Mouse (Mus musculus): ENCODE measurements around the gene Mtmr10. TPM values are rescaled to one million over a fixed set of nuclear protein-coding genes. Genes with fewer than 3 reads are reported as not detected.

The Mtmr10 gene
- 11.2 and 11.9 TPM in 2 replicates for polyA plus RNA-seq (2015; fragmentation: Nextera tagmentation; extraction: Ambion mirVana)

- under 1% methylated on average over 59 of the region's 77 CpGs for WGBS
- H3K4me1 ChIP-seq (replicated peaks; ENCODE audit: control insufficient read depth, insufficient read depth, low read length) = no peaks in the 10 kb centered on the region
- H3K4me3 ChIP-seq (ENCODE audit: low read length) = peak within 1 kb of the TSS; percentile 92
- peak within 1 kb of the TSS; percentile 94 for H3K9ac ChIP-seq (ENCODE audit: low read length)
- H3K36me3 ChIP-seq (ENCODE audit: control insufficient read depth, insufficient read depth, low read length) = no peaks in the 10 kb centered on the region; the same call in 1 of the 2 replicates
- ATAC-seq (ENCODE audit: low read depth) = peak; percentile 99
- H3K9me3 ChIP-seq (ENCODE audit: control insufficient read depth, low read length) = no peaks in the 10 kb centered on the region
- H3K27me3 ChIP-seq (ENCODE audit: control insufficient read depth, insufficient read depth, low read depth, low read length) = no peaks in the 10 kb centered on the region
- peak within 1 kb of the TSS; percentile 76 for H3K4me2 ChIP-seq (ENCODE audit: low read depth, low read length)
- H3K27ac ChIP-seq (ENCODE audit: low read length) = peak within 1 kb of the TSS; percentile 85
Observed at GRCm38 (mm10) chr7:64287414-64288091, at the start of gene Mtmr10. Mtmr10 (plus strand) TSS chr7:64287653.

- no peak overlapping the region for H3K4me3 ChIP-seq (ENCODE audit: low read length)
- H3K27ac ChIP-seq (ENCODE audit: low read length) = no peak overlapping the region
- H3K4me2 ChIP-seq (ENCODE audit: low read depth, low read length) = no peak overlapping the region
- no peaks in the 10 kb centered on the region for H3K4me1 ChIP-seq (replicated peaks; ENCODE audit: control insufficient read depth, insufficient read depth, low read length)
- no peaks in the 10 kb centered on the region for H3K36me3 ChIP-seq (ENCODE audit: control insufficient read depth, insufficient read depth, low read length)
- WGBS = 82% methylated on average over 8 of the region's 8 CpGs
- H3K27me3 ChIP-seq (ENCODE audit: control insufficient read depth, insufficient read depth, low read depth, low read length) = no peaks in the 10 kb centered on the region
- no peaks in the 10 kb centered on the region for H3K9me3 ChIP-seq (ENCODE audit: control insufficient read depth, low read length)
- no peak overlapping the region for H3K9ac ChIP-seq (ENCODE audit: low read length)
- ATAC-seq (ENCODE audit: low read depth) = no peak
Observed at GRCm38 (mm10) chr7:64237747-64238146, 49.7 kb upstream of the Mtmr10 start.

- no peaks in the 10 kb centered on the region for H3K36me3 ChIP-seq (ENCODE audit: control insufficient read depth, insufficient read depth, low read length)
- no peak overlapping the region for H3K4me3 ChIP-seq (ENCODE audit: low read length)
- no peak overlapping the region for H3K9ac ChIP-seq (ENCODE audit: low read length)
- H3K27me3 ChIP-seq (ENCODE audit: control insufficient read depth, insufficient read depth, low read depth, low read length) = no peaks in the 10 kb centered on the region
- H3K4me2 ChIP-seq (ENCODE audit: low read depth, low read length) = no peak overlapping the region
- 85% methylated on average over 7 of the region's 7 CpGs for WGBS
- ATAC-seq (ENCODE audit: low read depth) = no peak
- H3K9me3 ChIP-seq (ENCODE audit: control insufficient read depth, low read length) = no peaks in the 10 kb centered on the region
- no peak overlapping the region for H3K27ac ChIP-seq (ENCODE audit: low read length)
- no peaks in the 10 kb centered on the region for H3K4me1 ChIP-seq (replicated peaks; ENCODE audit: control insufficient read depth, insufficient read depth, low read length)
Observed at GRCm38 (mm10) chr7:64238410-64239086, 48.9 kb upstream of the Mtmr10 start.

- Histone ChIP-seq H3K4me1 (replicated peaks; ENCODE audit: control insufficient read depth, insufficient read depth, low read length) (no peaks in the 10 kb centered on the region), H3K27me3 (ENCODE audit: control insufficient read depth, insufficient read depth, low read depth, low read length) (no peaks in the 10 kb centered on the region), H3K9ac (ENCODE audit: low read length) (no peak overlapping the region), H3K4me2 (ENCODE audit: low read depth, low read length) (no peak overlapping the region), H3K27ac (ENCODE audit: low read length) (no peak overlapping the region), H3K36me3 (ENCODE audit: control insufficient read depth, insufficient read depth, low read length) (no peaks in the 10 kb centered on the region), H3K9me3 (ENCODE audit: control insufficient read depth, low read length) (no peaks in the 10 kb centered on the region), H3K4me3 (ENCODE audit: low read length) (no peak overlapping the region)
- 72% methylated on average over 9 of the region's 9 CpGs for WGBS
- ATAC-seq (ENCODE audit: low read depth) = no peak
Observed at GRCm38 (mm10) chr7:64239138-64239805, 48.2 kb upstream of the Mtmr10 start.

- H3K9ac ChIP-seq (ENCODE audit: low read length) = no peak overlapping the region
- 65% methylated on average over 4 of the region's 4 CpGs for WGBS
- ATAC-seq (ENCODE audit: low read depth) = no peak
Observed at GRCm38 (mm10) chr7:64239806-64240315, 47.6 kb upstream of the Mtmr10 start.

GRCm38 (mm10) chr7:64242424-64242823, 45.0 kb upstream of the Mtmr10 start:
- no peak overlapping the region for H3K4me2 ChIP-seq (ENCODE audit: low read depth, low read length)
- H3K36me3 ChIP-seq (ENCODE audit: control insufficient read depth, insufficient read depth, low read length) = no peaks in the 10 kb centered on the region
- H3K9ac ChIP-seq (ENCODE audit: low read length) = no peak overlapping the region
- H3K27me3 ChIP-seq (ENCODE audit: control insufficient read depth, insufficient read depth, low read depth, low read length) = no peaks in the 10 kb centered on the region
- H3K27ac ChIP-seq (ENCODE audit: low read length) = no peak overlapping the region
- no peak overlapping the region for H3K4me3 ChIP-seq (ENCODE audit: low read length)
- WGBS = 77% methylated on average over 4 of the region's 4 CpGs
- no peak for ATAC-seq (ENCODE audit: low read depth)
- no peaks in the 10 kb centered on the region for H3K9me3 ChIP-seq (ENCODE audit: control insufficient read depth, low read length)
- no peaks in the 10 kb centered on the region for H3K4me1 ChIP-seq (replicated peaks; ENCODE audit: control insufficient read depth, insufficient read depth, low read length)

More at GRCm38 (mm10) chr7:64239806-64240315, 47.6 kb upstream of the Mtmr10 start:
- H3K4me3 ChIP-seq (ENCODE audit: low read length) = no peak overlapping the region
- no peak overlapping the region for H3K4me2 ChIP-seq (ENCODE audit: low read depth, low read length)
- no peaks in the 10 kb centered on the region for H3K36me3 ChIP-seq (ENCODE audit: control insufficient read depth, insufficient read depth, low read length)
- H3K9me3 ChIP-seq (ENCODE audit: control insufficient read depth, low read length) = no peaks in the 10 kb centered on the region
- no peaks in the 10 kb centered on the region for H3K4me1 ChIP-seq (replicated peaks; ENCODE audit: control insufficient read depth, insufficient read depth, low read length)
- H3K27me3 ChIP-seq (ENCODE audit: control insufficient read depth, insufficient read depth, low read depth, low read length) = no peaks in the 10 kb centered on the region
- no peak overlapping the region for H3K27ac ChIP-seq (ENCODE audit: low read length)

- H3K9ac ChIP-seq (ENCODE audit: low read length) = no peak overlapping the region
- H3K27ac ChIP-seq (ENCODE audit: low read length) = no peak overlapping the region
- H3K36me3 ChIP-seq (ENCODE audit: control insufficient read depth, insufficient read depth, low read length) = no peaks in the 10 kb centered on the region
- no peak overlapping the region for H3K4me3 ChIP-seq (ENCODE audit: low read length)
- H3K27me3 ChIP-seq (ENCODE audit: control insufficient read depth, insufficient read depth, low read depth, low read length) = no peaks in the 10 kb centered on the region
- H3K4me2 ChIP-seq (ENCODE audit: low read depth, low read length) = no peak overlapping the region
- no peak for ATAC-seq (ENCODE audit: low read depth)
- H3K9me3 ChIP-seq (ENCODE audit: control insufficient read depth, low read length) = no peaks in the 10 kb centered on the region
- WGBS = 82% methylated on average over 6 of the region's 6 CpGs
- H3K4me1 ChIP-seq (replicated peaks; ENCODE audit: control insufficient read depth, insufficient read depth, low read length) = no peaks in the 10 kb centered on the region
Observed at GRCm38 (mm10) chr7:64244371-64244770, 43.1 kb upstream of the Mtmr10 start.

GRCm38 (mm10) chr7:64246713-64247112, 40.7 kb upstream of the Mtmr10 start:
- H3K27ac ChIP-seq (ENCODE audit: low read length) = no peak overlapping the region
- H3K9ac ChIP-seq (ENCODE audit: low read length) = no peak overlapping the region
- WGBS = 66% methylated on average over 4 of the region's 4 CpGs
- no peaks in the 10 kb centered on the region for H3K27me3 ChIP-seq (ENCODE audit: control insufficient read depth, insufficient read depth, low read depth, low read length)
- H3K4me2 ChIP-seq (ENCODE audit: low read depth, low read length) = no peak overlapping the region
- no peak for ATAC-seq (ENCODE audit: low read depth)
- no peaks in the 10 kb centered on the region for H3K4me1 ChIP-seq (replicated peaks; ENCODE audit: control insufficient read depth, insufficient read depth, low read length)
- H3K36me3 ChIP-seq (ENCODE audit: control insufficient read depth, insufficient read depth, low read length) = no peaks in the 10 kb centered on the region
- H3K9me3 ChIP-seq (ENCODE audit: control insufficient read depth, low read length) = no peaks in the 10 kb centered on the region
- H3K4me3 ChIP-seq (ENCODE audit: low read length) = no peak overlapping the region

GRCm38 (mm10) chr7:64248352-64248751, 39.1 kb upstream of the Mtmr10 start:
- H3K9ac ChIP-seq (ENCODE audit: low read length) = no peak overlapping the region
- no peaks in the 10 kb centered on the region for H3K27me3 ChIP-seq (ENCODE audit: control insufficient read depth, insufficient read depth, low read depth, low read length)
- 63% methylated on average over 1 of the region's 1 CpGs for WGBS
- no peak overlapping the region for H3K27ac ChIP-seq (ENCODE audit: low read length)
- H3K4me1 ChIP-seq (replicated peaks; ENCODE audit: control insufficient read depth, insufficient read depth, low read length) = no peaks in the 10 kb centered on the region
- no peaks in the 10 kb centered on the region for H3K36me3 ChIP-seq (ENCODE audit: control insufficient read depth, insufficient read depth, low read length)
- ATAC-seq (ENCODE audit: low read depth) = no peak
- H3K4me2 ChIP-seq (ENCODE audit: low read depth, low read length) = no peak overlapping the region
- H3K9me3 ChIP-seq (ENCODE audit: control insufficient read depth, low read length) = no peaks in the 10 kb centered on the region
- H3K4me3 ChIP-seq (ENCODE audit: low read length) = no peak overlapping the region

All from lung, embryonic 16.5 days (tissue).